Mouse (Mus musculus) hindbrain, postnatal 0 days (tissue): Measurements from ENCODE around the gene 1110017D15Rik. TPM values are rescaled to one million over a fixed set of nuclear protein-coding genes. Genes with fewer than 3 reads are reported as not detected.

Source experiments
- ATAC-seq: fragments of 200-750 bp; cut with Nextera tagmentation; 2 replicates; pipeline ENCODE4 v1.8.0; 2017; ENCODE audit warnings: mild to moderate bottlenecking, moderate TSS enrichment, moderate library complexity
- DNase-seq: peaks from one replicate; pipeline ENCODE4 v3.0.0-alpha.2; 2015; ENCODE audit warnings: low spot score
- H3K27ac ChIP-seq: fragments of 300-500 bp; sonication (generic); 2 replicates; pipeline ENCODE4 v1.5.1; 2014; ENCODE audit warnings: mild to moderate bottlenecking
- H3K27me3 ChIP-seq: fragments of 300-500 bp; sonication (generic); 2 replicates; pipeline ENCODE4 v1.6.1; 2014; ENCODE audit warnings: low read length, mixed read lengths; ENCODE audit not compliant: insufficient read depth
- H3K36me3 ChIP-seq: fragments of 300-500 bp; sonication (generic); 2 replicates; pipeline ENCODE4 v1.6.1; 2014; ENCODE audit warnings: low read length, mixed read lengths; ENCODE audit not compliant: insufficient read depth
- H3K4me1 ChIP-seq: fragments of 300-500 bp; sonication (generic); 2 replicates; pipeline ENCODE4 v1.6.1; 2014; ENCODE audit warnings: antibody characterized with exemption, low read length, mixed read lengths; ENCODE audit not compliant: insufficient read depth
- H3K4me2 ChIP-seq: fragments of 300-500 bp; sonication (generic); 2 replicates; pipeline ENCODE4 v1.6.1; 2014; ENCODE audit warnings: low read depth, mild to moderate bottlenecking, low read length, moderate library complexity, mixed read lengths
- H3K4me3 ChIP-seq: fragments of 300-500 bp; sonication (generic); 2 replicates; pipeline ENCODE4 v1.5.1; 2014; ENCODE audit warnings: low read length
- H3K9ac ChIP-seq: fragments of 300-500 bp; sonication (generic); replicated peaks from 2 replicates; pipeline ENCODE4 v1.6.1; 2014; ENCODE audit warnings: mild to moderate bottlenecking, low read length, moderate library complexity, mixed read lengths
- H3K9me3 ChIP-seq: fragments of 300-500 bp; sonication (generic); 2 replicates; pipeline ENCODE4 v1.6.1; 2016; ENCODE audit warnings: low read length, mixed read lengths
- CTCF ChIP-seq: IDR thresholded peaks from 2 replicates; pipeline ENCODE4 v1.5.1; 2016; ENCODE audit warnings: antibody characterized with exemption, control low read depth, low read depth
- WGBS: fragments of 180-500 bp; shearing (Covaris S2); extraction: QIAGEN DNeasy Blood & Tissue Kit; methylation state at CpG from one replicate; pipeline ENCODE4 v1.1.7; 2014; 5-methylcytosine and 5-hydroxymethylcytosine counted together
- polyA plus RNA-seq: library from polyadenylated mRNA; unstranded; fragments of >200 nt; fragmentation: Nextera tagmentation; extraction: Ambion mirVana; gene quantifications from 2 replicates; pipeline ENCODE4 v1.2.1, GENCODE M21; 2015
- total RNA-seq: library from RNA; depleted of rRNA; stranded (reverse); fragments of >200 nt; gene quantifications from 2 replicates; pipeline ENCODE4 v1.2.3, GENCODE M21; 2014

1110017D15Rik gene
- total and polyA plus RNA-seq, 2 experiments from 2014 or later, result 9.9 to 19.9 TPM

- Histone ChIP-seq H3K27ac (peak overlapping the region; percentile 70), H3K9ac (peak overlapping the region; percentile 62), H3K4me2 (peak overlapping the region; percentile 90), H3K9me3 (no peaks in the 10 kb centered on the region), H3K4me3 (peak overlapping the region; percentile 46), H3K4me1 (peaks cover 17% of the 10 kb centered on the region; the same call in 1 of the 2 replicates), H3K36me3 (no peaks in the 10 kb centered on the region), H3K27me3 (no peaks in the 10 kb centered on the region)
- TF ChIP-seq CTCF, result peak; percentile 35; the same call in 1 of the 2 replicates
- under 1% methylated on average over 29 of the region's 29 CpGs for WGBS
- peak; percentile 88 for DNase-seq
- peak; percentile 77 for ATAC-seq
Measured at GRCm38 (mm10) chr4:41506906-41507305, 10.2 kb downstream of the 1110017D15Rik start.

GRCm38 (mm10) chr4:41506156-41506555, 11.0 kb downstream of the 1110017D15Rik start:
- peak overlapping the region; percentile 70 for H3K27ac ChIP-seq
- H3K4me1 ChIP-seq, result peaks cover 17% of the 10 kb centered on the region; the same call in 1 of the 2 replicates
- no peaks in the 10 kb centered on the region for H3K36me3 ChIP-seq
- no peak overlapping the region; the same call in 1 of the 2 replicates for H3K9ac ChIP-seq
- peak overlapping the region; percentile 90 for H3K4me2 ChIP-seq
- H3K4me3 ChIP-seq, result peak overlapping the region; percentile 46; the same call in 1 of the 2 replicates
- ATAC-seq, result no peak
- H3K27me3 ChIP-seq, result no peaks in the 10 kb centered on the region
- no peaks in the 10 kb centered on the region for H3K9me3 ChIP-seq
- WGBS, result 10% methylated on average over 13 of the region's 13 CpGs
- DNase-seq, result peak; percentile 77
- TF ChIP-seq CTCF, result peak; percentile 74

- WGBS, result 58% methylated on average over 11 of the region's 11 CpGs
- Histone ChIP-seq H3K27me3 (no peaks in the 10 kb centered on the region; the same call in 1 of the 2 replicates), H3K4me2 (no peak overlapping the region), H3K4me1 (peaks cover 17% of the 10 kb centered on the region; the same call in 1 of the 2 replicates), H3K27ac (no peak overlapping the region), H3K9ac (no peak overlapping the region), H3K9me3 (no peaks in the 10 kb centered on the region), H3K4me3 (no peak overlapping the region), H3K36me3 (no peaks in the 10 kb centered on the region)
- TF ChIP-seq CTCF, result peak; percentile 51
- no peak for ATAC-seq
- DNase-seq, result no peak
Measured at GRCm38 (mm10) chr4:41505131-41505551, 12.0 kb downstream of the 1110017D15Rik start.

GRCm38 (mm10) chr4:41504325-41504724, 12.8 kb downstream of the 1110017D15Rik start:
- ATAC-seq (no peak), DNase-seq (peak; percentile 42)
- H3K4me3 ChIP-seq, result no peak overlapping the region
- TF ChIP-seq CTCF, result peak; percentile 46; the same call in 1 of the 2 replicates
- H3K27me3 ChIP-seq, result no peaks in the 10 kb centered on the region; the same call in 1 of the 2 replicates
- H3K36me3 ChIP-seq, result no peaks in the 10 kb centered on the region
- H3K27ac ChIP-seq, result no peak overlapping the region
- no peak overlapping the region for H3K4me2 ChIP-seq
- WGBS, result 70% methylated on average over 5 of the region's 5 CpGs
- H3K9me3 ChIP-seq, result no peaks in the 10 kb centered on the region
- H3K9ac ChIP-seq, result no peak overlapping the region
- H3K4me1 ChIP-seq, result peaks cover 17% of the 10 kb centered on the region; the same call in 1 of the 2 replicates

- peak within 1 kb of the TSS; percentile 59 for H3K27ac ChIP-seq
- 1% methylated on average over 18 of the region's 18 CpGs for WGBS
Measured at GRCm38 (mm10) chr4:41502986-41503412, 14.1 kb downstream of the 1110017D15Rik start, which contains the start of gene AI464131. AI464131 (minus strand) TSS chr4:41503076.

GRCm38 (mm10) chr4:41502171-41502940, 14.8 kb downstream of the 1110017D15Rik start:
- Histone ChIP-seq H3K4me2 (peak overlapping the region; percentile 55), H3K4me3 (peak overlapping the region; percentile 40), H3K27me3 (peaks cover 3% of the 10 kb centered on the region; the same call in 1 of the 2 replicates), H3K4me1 (peaks cover 25% of the 10 kb centered on the region), H3K27ac (peak overlapping the region; percentile 59), H3K9ac (peak overlapping the region; percentile 50), H3K9me3 (no peaks in the 10 kb centered on the region), H3K36me3 (no peaks in the 10 kb centered on the region)
- TF ChIP-seq CTCF, result no peak
- ATAC-seq (peak; percentile 18), DNase-seq (peak; percentile 56)
- 15% methylated on average over 20 of the region's 20 CpGs for WGBS

More at GRCm38 (mm10) chr4:41502986-41503412, 14.1 kb downstream of the 1110017D15Rik start, which contains the start of gene AI464131:
- DNase-seq (peak; percentile 97), ATAC-seq (peak; percentile 92)
- Histone ChIP-seq H3K9ac (peak within 1 kb of the TSS; percentile 50), H3K4me2 (peak within 1 kb of the TSS; percentile 55), H3K9me3 (no peaks in the 10 kb centered on the region), H3K4me1 (peaks cover 26% of the 10 kb centered on the region), H3K4me3 (peak within 1 kb of the TSS; percentile 40), H3K27me3 (peaks cover 3% of the 10 kb centered on the region; the same call in 1 of the 2 replicates), H3K36me3 (no peaks in the 10 kb centered on the region)
- peak; percentile 36; the same call in 1 of the 2 replicates for TF ChIP-seq CTCF
